Mouse (Mus musculus) fat pad, adult 2 months (tissue): ENCODE data around the gene Suco.

Source experiments
- DNase-seq: peaks from one replicate; pipeline ENCODE4 v3.0.0-alpha.2; 2011; ENCODE audit warnings: low read depth, low spot score; ENCODE audit errors: extremely low read depth

The Suco gene

GRCm38 (mm10) chr1:161894553-161894952 is 18.1 kb upstream of the Suco start:
- no peak for DNase-seq

GRCm38 (mm10) chr1:161894126-161894525 is 17.6 kb upstream of the Suco start:
- no peak for DNase-seq

- no peak for DNase-seq
These were observed 12.3 kb upstream of the Suco start for GRCm38 (mm10) chr1:161888823-161889222.

DNA sequence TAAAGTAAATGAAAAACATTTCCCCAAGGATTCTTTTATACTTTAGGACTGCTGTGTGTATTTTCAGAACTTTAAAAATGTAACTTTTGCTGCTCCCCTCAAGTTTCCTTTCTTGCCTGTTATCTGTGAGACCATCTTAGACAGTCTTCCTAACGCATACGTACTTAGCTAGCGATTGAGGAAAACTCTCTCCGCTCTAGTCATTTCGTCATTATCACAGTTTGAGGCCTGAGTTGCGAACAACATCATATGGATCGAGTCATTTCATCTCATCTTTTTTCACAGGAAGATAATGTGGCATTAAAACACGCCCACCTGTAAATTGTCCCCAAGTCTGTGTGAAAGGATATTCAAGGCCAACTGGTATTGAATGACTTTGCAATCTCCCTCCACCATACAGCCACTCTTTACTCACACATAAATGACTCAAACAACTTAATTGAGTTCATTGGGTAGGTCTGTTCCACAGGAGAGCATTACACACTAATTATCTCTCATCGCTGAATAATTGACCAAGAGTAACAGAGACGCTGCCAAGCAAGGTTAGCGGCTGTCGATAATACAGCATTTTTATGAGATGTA is 11.3 kb upstream of the Suco start:
- no peak for DNase-seq

DNA sequence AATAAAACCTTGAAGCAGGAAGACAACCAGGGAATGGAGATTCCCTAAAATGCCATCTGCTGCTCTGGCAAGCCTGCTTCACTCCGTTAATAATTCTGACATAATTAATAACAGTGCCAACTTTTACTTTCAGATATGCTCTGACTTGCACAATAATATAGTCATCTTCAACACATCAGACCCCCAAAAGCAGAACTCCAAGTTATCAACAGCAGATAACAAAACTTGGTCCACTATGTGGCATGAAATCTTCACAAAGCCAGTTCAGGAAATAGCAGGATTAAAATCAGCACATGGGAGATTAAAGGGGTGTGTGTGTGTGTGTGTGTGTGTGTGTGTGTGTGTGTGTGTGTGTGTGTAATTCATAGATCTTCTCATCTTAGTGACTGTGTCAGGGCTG is 9.3 kb upstream of the Suco start:
- DNase-seq: no peak

DNA sequence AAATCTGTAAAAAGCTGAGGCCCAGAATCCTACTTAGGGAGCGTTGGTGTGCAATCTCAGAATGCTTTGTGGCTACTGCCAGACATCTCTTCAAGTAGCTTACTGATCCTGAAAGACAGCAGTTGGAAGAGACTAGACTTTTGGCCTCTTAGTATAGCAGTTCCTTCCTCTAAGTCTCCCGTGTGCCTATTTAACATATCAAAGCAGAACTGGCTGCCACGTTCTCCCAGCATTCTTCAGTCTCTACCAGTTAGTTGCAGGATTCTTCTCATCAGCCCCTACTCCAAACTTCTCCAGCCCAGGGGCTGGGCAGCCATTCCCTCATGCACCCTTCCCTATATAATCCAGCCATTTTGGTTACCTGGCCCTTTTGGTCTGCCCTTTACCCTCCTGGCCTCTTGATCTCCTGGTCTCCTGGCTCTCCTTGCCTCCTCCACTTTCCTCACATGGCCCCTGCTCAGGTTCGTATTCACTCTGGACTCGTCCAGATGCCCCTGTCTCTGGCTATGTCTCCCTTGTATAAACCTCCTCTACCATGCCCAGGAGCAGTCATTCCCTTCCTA is 1.2 kb upstream of the Suco start:
- DNase-seq: no peak

GRCm38 (mm10) chr1:161875706-161876552 is 553 bp downstream of the Suco start:
- DNase-seq: no peak

DNA sequence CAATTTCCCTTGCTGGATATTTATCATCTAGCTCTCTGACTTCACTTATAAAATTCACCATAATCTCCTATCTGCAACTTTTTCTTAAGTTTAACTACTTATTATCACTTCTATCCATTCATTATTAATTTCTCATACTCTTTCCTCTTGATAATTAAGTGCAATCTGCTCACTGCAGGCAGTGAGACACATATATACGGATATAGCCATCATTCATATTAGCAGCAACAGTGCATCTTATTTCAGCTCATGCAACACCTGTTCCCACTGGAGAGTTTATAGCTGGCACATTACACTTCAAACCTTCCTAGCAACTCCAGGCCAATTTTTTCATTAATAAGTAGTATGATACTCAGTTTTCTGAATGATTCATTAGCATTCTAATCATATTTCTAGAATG is 7.1 kb downstream of the Suco start:
- DNase-seq: no peak

- DNase-seq: no peak
These were observed 8.1 kb downstream of the Suco start for GRCm38 (mm10) chr1:161868413-161868812.

- DNase-seq: no peak
These were observed 12.7 kb downstream of the Suco start for GRCm38 (mm10) chr1:161863742-161864141.

- no peak for DNase-seq
These were observed 17.2 kb downstream of the Suco start for GRCm38 (mm10) chr1:161859248-161859647.

DNA sequence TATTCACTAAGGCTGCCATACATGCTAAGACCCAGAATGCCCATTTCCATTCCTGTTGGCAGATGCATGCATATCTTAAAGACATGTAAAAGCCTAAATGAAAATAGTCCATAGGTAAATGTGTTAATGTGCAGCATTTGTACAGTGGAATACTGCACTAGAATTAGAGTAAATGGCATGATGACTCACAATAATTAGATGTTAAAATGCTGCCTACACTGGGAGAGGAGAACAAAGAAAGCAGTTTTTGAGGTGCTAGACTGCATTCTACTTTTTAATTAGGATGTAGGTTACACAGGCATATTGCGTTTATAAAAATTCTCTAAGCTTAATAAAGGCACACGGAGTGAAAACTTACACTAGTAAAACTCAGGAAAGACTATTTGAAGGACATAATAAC is 49.8 kb downstream of the Suco start:
- DNase-seq: no peak

DNA sequence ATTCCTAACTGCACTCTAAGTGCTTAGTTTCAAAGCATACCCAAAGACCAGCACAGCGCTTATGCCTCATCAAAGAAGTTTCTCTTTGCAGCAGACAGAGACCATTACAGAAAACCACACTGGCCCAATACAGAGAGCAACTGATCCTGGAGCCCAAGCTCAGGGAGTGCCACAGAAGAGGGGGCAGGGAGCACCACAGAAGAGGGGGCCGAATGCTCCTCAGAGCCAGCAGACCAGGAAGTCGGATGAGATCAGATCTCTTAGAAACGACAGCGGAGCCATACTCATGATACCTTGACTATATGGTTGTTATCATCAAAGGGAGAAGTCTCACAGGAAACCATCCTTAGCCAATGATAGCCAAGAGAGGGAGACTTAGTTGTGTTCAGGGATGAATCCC is 67.1 kb downstream of the Suco start:
- no peak for DNase-seq

DNA sequence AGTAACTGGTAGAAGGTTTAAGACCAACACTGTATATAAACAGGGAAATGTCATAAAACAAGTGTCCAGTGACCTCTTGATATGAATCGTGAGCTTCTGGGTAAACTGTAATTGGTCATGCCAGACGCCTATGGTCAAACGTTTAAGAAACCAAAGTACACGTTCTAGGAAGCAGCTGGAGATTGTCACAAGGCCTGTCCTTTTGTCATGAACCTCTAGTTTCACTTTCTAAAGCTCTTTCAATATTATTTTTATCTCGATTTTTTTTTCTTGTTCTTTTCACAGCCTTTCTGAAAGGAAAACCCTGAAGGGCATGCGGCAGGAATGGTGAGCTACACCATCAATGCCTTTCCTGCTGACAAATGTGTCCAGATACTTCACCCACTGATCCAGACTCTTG is 67.5 kb downstream of the Suco start:
- DNase-seq: no peak

GRCm38 (mm10) chr1:161804541-161804971 is 71.9 kb downstream of the Suco start:
- no peak for DNase-seq

GRCm38 (mm10) chr1:161801321-161801720 is 75.2 kb downstream of the Suco start:
- DNase-seq: no peak

DNA sequence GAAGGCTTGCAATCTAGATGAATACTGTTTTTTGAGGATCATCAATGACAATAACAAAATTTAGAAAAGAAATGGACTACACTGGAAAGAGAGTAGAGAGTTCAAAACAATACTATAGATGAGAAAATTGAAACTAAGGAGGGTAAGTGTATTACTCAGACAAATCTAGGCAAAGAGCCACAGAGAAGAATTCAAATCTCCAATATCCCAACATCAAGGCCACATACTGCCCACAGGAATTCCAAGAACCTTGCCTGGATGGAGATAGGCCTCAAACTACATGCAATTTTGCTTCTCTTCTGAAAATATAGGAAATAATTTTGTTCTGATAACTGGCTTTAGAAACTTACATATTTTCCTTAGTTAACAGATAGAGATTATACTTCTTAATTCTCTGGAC is 76.2 kb downstream of the Suco start:
- no peak for DNase-seq

- DNase-seq: no peak
These were observed 76.7 kb downstream of the Suco start for GRCm38 (mm10) chr1:161799791-161800190.

DNA sequence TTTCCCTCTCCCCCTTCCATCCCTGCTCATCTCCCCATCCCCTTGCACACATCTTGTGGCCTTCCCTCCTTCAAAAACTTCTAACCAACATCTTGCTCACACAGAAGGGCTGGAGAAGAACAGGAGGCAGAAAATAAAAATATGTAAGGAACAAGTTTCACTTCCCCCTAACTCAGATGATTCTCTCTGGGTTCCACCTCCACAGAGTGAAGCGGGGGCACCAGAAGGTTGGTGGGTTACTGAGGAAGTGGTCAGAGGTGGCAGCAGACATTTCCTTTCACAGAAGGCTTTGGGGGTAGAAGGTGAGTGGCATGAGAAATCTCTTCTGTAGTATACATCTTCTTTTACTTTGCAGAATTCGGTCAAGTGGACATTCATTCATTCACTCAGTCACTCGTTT is 77.6 kb downstream of the Suco start:
- DNase-seq: no peak

- no peak for DNase-seq
These were observed 81.9 kb downstream of the Suco start for GRCm38 (mm10) chr1:161794447-161795211.

DNA sequence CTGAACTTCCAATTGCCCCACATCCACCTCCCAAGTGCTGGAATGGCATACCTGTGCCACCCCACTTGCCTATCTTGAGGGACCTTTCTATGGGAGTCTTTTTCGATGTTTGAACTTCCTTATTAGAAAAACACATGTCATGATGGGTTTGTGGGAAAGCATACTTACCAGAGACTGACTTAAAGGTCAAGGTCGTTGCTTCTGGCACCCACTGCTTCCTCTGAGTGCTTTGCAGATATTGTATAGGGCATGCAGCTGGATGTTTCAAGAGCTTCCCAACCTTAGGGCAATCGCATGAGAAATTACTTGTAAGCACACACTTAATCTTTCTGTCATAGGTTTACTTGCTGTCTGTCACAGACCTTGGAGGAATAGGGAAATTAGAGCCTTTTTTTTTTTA is 83.2 kb downstream of the Suco start:
- no peak for DNase-seq

DNA sequence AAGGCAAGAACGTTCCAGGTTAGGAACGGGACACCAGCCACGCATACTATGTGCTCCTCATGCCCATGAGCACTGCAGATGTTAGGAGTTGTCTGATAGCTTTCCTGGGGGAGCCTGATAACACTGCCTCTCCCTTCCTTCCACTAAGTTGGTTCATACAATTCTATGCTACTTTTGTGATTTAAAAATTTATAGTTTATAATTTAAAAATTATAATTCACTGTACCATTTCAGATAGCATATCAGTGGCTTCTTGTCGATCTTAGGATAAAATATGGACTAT is 83.9 kb downstream of the Suco start:
- no peak for DNase-seq
